Mouse (Mus musculus): ENCODE results near the gene Uba7. TPM values are rescaled to one million over a fixed set of nuclear protein-coding genes. Genes with fewer than 3 reads are reported as not detected.
A peak's percentile ranks its signal among the peaks of the same experiment; 100 is the strongest.

The Uba7 gene
- polyA plus RNA-seq, 1 experiment from 2014 or later, result 8.7 TPM

DNA sequence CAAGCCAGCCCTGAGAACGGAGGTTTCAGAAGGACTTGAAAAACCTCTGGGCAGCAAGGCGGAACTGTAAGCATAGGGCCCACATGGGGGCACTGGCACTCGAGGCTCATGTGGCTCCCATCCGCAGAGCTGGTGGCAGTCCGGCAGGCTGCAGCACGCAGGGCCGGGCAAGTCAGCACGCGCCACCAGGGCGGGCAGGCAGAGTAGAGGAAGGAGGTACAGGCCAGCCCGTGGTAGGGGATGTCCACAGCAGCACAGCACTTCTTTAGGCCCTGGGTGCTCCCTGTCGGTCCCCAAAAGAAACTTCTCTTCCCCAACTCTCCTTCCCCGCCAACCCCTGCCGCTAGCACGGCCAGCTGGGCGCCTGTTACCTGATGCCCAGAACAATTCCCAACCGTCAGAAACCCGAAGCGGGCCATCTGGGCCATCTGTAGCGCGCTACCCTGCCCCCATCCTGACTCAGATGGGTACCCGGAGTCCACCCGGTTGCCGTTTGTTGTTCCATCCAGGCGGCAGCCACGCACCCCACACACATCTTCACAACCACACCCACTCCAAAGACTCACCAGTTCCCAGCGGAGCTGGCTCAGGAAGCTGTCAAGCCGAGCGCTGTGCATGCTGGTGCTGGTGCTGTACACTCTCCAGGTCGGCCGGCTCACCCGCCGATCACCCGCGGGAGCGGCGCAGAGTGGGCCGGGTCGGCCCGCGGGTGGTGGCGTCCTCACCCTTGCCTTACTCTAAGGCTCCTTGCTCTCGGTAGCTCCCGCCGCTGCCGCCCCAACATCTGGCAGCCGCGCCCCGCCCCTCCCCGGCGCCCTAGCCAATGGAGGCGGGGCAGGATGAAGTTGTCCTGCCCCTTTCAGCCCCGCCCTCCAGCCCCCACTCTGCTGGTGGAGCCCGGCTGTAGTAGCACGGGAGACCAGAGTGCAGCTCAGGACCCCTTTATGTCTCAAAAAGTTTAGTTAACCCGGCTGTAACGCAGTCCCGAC, 10.1 kb downstream of the Uba7 start, which contains the start of gene Inka1:
TSS of gene Inka1 (minus strand) at position 749 of the 989 bp plus-strand sequence.
- peak within 1 kb of the TSS; percentile 91 for H3K4me2 ChIP-seq (replicated peaks)
- H3K9ac ChIP-seq, result peak within 1 kb of the TSS; percentile 68
- DNase-seq (ENCODE audit: low spot score) (peak; percentile 63), ATAC-seq (ENCODE audit: low FRiP score) (peak; percentile 74)
- H3K36me3 ChIP-seq (replicated peaks; ENCODE audit: control insufficient read depth, insufficient read depth), result no peaks in the 10 kb centered on the region
- H3K4me1 ChIP-seq (replicated peaks; ENCODE audit: control insufficient read depth, insufficient read depth, low read length), result peaks cover 15% of the 10 kb centered on the region; the same call in 1 of the 2 replicates
- under 1% methylated on average over 55 of the region's 58 CpGs for WGBS
- H3K27ac ChIP-seq, result peak within 1 kb of the TSS; percentile 62; the same call in 1 of the 2 replicates
- no peaks in the 10 kb centered on the region for H3K9me3 ChIP-seq (ENCODE audit: control insufficient read depth, low read length)
- H3K4me3 ChIP-seq (replicated peaks; ENCODE audit: low read length), result peak within 1 kb of the TSS; percentile 65
- H3K27me3 ChIP-seq (ENCODE audit: control insufficient read depth, insufficient read depth, low read length), result peaks cover 14% of the 10 kb centered on the region

DNA sequence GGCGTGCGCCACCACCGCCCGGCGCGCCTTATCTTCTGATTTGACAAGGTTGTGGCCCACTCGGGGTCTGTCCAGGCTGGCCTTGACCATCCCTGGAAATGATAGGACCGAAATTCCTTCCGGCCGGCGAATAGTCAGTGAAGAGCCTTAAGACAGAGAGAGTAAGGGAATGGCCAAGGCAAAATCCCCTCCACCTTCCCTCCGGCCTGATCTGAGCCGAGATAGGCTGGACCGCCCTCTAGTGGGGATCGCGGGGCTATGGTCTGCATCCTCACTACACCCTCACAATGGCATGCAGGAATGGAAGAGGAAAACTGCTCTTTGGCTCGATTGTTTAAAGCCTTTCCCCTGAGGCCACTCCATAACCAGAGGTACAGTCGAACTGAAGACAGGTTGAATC, 11.1 kb downstream of the Uba7 start:
- Histone ChIP-seq H3K4me2 (replicated peaks) (peak overlapping the region; percentile 91), H3K9me3 (ENCODE audit: control insufficient read depth, low read length) (no peaks in the 10 kb centered on the region), H3K4me3 (replicated peaks; ENCODE audit: low read length) (peak overlapping the region; percentile 65; the same call in 1 of the 2 replicates), H3K36me3 (replicated peaks; ENCODE audit: control insufficient read depth, insufficient read depth) (no peaks in the 10 kb centered on the region), H3K27ac (no peak overlapping the region), H3K27me3 (ENCODE audit: control insufficient read depth, insufficient read depth, low read length) (peaks cover 14% of the 10 kb centered on the region), H3K4me1 (replicated peaks; ENCODE audit: control insufficient read depth, insufficient read depth, low read length) (peaks cover 9% of the 10 kb centered on the region; the same call in 1 of the 2 replicates), H3K9ac (no peak overlapping the region)
- DNase-seq (ENCODE audit: low spot score) (peak; percentile 81), ATAC-seq (ENCODE audit: low FRiP score) (peak; percentile 67; the same call in 1 of the 2 replicates)
- 6% methylated on average over 18 of the region's 18 CpGs for WGBS

DNA sequence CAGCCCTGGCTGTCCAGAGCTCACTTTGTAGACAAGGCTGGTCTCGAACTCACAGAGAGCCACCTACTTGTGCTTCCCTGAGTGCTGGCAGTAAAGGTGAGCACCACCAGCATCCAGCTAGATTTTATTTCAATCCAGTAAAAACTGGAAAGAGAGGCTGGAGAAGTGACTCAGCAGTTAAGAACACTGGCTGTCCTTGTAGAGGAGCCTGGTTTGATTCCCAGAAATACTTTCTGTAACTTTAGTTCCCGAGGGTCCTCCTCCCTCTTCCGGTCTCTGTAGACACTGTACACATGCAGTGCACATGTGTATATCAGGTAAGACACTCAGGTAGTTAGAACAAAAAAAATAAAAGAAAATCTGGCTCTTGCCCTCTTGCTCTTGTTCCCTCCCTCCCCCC, 12.6 kb downstream of the Uba7 start:
- Histone ChIP-seq H3K27ac (no peak overlapping the region), H3K4me3 (replicated peaks; ENCODE audit: low read length) (no peak overlapping the region), H3K4me1 (replicated peaks; ENCODE audit: control insufficient read depth, insufficient read depth, low read length) (peaks cover 7% of the 10 kb centered on the region; the same call in 1 of the 2 replicates), H3K9me3 (ENCODE audit: control insufficient read depth, low read length) (no peaks in the 10 kb centered on the region), H3K27me3 (ENCODE audit: control insufficient read depth, insufficient read depth, low read length) (peaks cover 14% of the 10 kb centered on the region), H3K4me2 (replicated peaks) (no peak overlapping the region), H3K9ac (no peak overlapping the region), H3K36me3 (replicated peaks; ENCODE audit: control insufficient read depth, insufficient read depth) (no peaks in the 10 kb centered on the region)
- DNase-seq (ENCODE audit: low spot score), result no peak
- WGBS, result 86% methylated on average over 3 of the region's 3 CpGs
- ATAC-seq (ENCODE audit: low FRiP score), result no peak

DNA sequence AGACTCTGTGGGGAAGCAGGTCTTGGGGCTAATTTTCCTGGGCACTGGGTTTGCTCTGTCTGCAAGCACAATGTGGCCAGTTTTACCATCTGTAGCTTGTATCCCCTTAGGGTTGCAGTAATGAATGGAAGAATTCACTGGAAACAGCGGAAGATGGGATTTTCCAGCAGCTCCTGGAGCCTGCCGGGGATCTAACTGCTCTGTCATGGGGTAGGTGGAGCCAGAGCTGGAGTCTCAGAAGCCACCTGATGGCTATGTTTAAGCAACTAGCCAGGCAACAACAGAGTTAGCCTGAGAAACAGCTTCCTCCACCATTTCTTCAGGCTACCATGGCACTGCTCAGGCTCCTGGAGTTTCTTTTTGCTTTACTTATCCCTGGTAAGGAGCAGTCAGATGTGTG, 16.9 kb downstream of the Uba7 start, which contains the start of gene Cdhr4:
TSS of gene Cdhr4 (plus strand) at position 301 of the 400 bp plus-strand sequence.
- ATAC-seq (ENCODE audit: low FRiP score) (no peak), DNase-seq (ENCODE audit: low spot score) (no peak)
- H3K9me3 ChIP-seq (ENCODE audit: control insufficient read depth, low read length), result no peaks in the 10 kb centered on the region
- H3K4me2 ChIP-seq (replicated peaks), result no peak within 1 kb of the TSS
- no peaks in the 10 kb centered on the region for H3K27me3 ChIP-seq (ENCODE audit: control insufficient read depth, insufficient read depth, low read length)
- no peak within 1 kb of the TSS for H3K9ac ChIP-seq
- no peaks in the 10 kb centered on the region for H3K36me3 ChIP-seq (replicated peaks; ENCODE audit: control insufficient read depth, insufficient read depth)
- H3K4me3 ChIP-seq (replicated peaks; ENCODE audit: low read length), result no peak within 1 kb of the TSS
- no peaks in the 10 kb centered on the region for H3K4me1 ChIP-seq (replicated peaks; ENCODE audit: control insufficient read depth, insufficient read depth, low read length)
- WGBS, result 55% methylated on average over 2 of the region's 2 CpGs
- no peak within 1 kb of the TSS for H3K27ac ChIP-seq

DNA sequence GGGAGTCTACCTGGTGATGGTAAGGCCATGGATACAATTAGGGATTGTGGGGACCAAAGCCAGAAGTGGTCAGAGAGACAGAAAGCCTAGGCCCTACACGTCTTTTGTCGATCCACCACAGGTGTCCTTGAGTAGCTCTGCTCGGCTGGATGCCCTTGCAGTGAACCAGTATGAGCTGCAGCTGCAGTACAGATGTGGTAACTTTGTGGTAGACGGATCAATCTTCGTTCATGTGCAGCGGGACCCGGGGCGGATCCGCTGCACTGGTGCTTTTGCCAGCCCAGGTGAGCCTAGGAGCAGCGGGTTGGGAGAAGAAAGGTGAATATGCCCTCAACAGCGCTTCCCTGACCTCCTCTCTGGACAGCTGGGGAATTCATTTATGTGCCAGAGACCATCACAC, 17.7 kb downstream of the Uba7 start:
- Histone ChIP-seq H3K4me3 (replicated peaks; ENCODE audit: low read length) (no peak overlapping the region), H3K9ac (no peak overlapping the region), H3K4me2 (replicated peaks) (no peak overlapping the region), H3K4me1 (replicated peaks; ENCODE audit: control insufficient read depth, insufficient read depth, low read length) (no peaks in the 10 kb centered on the region), H3K9me3 (ENCODE audit: control insufficient read depth, low read length) (no peaks in the 10 kb centered on the region), H3K27me3 (ENCODE audit: control insufficient read depth, insufficient read depth, low read length) (no peaks in the 10 kb centered on the region), H3K27ac (no peak overlapping the region), H3K36me3 (replicated peaks; ENCODE audit: control insufficient read depth, insufficient read depth) (no peaks in the 10 kb centered on the region)
- no peak for ATAC-seq (ENCODE audit: low FRiP score)
- WGBS, result 82% methylated on average over 11 of the region's 11 CpGs
- no peak for DNase-seq (ENCODE audit: low spot score)

DNA sequence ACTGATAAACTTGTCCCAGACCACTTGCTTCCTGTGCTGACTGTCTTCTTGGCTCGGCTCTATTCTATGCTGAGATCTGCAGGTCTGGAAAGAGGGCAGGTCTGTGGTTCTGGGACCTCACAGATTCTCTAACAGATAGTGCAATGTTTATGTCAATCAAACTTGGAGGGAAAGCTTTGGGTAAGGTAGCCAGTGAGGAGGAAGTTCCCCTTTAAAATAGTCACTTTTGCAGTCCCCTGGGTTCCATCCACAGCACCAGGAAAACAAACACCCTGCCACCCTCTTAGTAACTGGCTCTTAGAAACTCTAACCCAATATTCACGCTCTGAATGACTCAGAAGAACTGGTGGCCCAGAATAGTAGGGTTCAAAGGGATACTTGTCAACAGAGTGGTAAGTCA, 19.2 kb downstream of the Uba7 start:
- DNase-seq (ENCODE audit: low spot score), result no peak
- no peaks in the 10 kb centered on the region for H3K4me1 ChIP-seq (replicated peaks; ENCODE audit: control insufficient read depth, insufficient read depth, low read length)
- no peak overlapping the region for H3K27ac ChIP-seq
- WGBS, result 67% methylated on average over 2 of the region's 2 CpGs
- no peaks in the 10 kb centered on the region for H3K9me3 ChIP-seq (ENCODE audit: control insufficient read depth, low read length)
- H3K36me3 ChIP-seq (replicated peaks; ENCODE audit: control insufficient read depth, insufficient read depth), result no peaks in the 10 kb centered on the region
- H3K27me3 ChIP-seq (ENCODE audit: control insufficient read depth, insufficient read depth, low read length), result no peaks in the 10 kb centered on the region
- H3K9ac ChIP-seq, result no peak overlapping the region
- no peak overlapping the region for H3K4me2 ChIP-seq (replicated peaks)
- no peak for ATAC-seq (ENCODE audit: low FRiP score)
- H3K4me3 ChIP-seq (replicated peaks; ENCODE audit: low read length), result no peak overlapping the region

DNA sequence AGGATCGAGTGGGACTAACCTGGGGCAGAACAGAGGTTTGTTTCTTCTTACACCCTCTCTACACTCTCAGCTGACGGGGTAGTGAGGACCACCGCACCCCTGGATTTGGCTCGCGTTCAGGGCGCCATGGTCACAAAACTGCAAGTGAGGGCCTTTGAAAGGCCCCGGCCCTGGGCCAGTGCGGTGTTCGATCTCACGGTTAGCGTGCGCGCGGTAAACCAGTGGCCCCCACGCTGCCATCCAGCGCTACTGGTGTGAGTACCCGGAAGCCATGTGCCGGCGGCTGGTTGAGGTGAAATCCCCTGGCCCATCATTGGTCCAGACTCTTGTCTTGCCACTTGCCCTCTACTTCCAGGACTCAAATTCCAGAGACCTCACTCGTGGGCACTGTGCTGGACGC, 20.2 kb downstream of the Uba7 start:
- no peaks in the 10 kb centered on the region for H3K4me1 ChIP-seq (replicated peaks; ENCODE audit: control insufficient read depth, insufficient read depth, low read length)
- H3K36me3 ChIP-seq (replicated peaks; ENCODE audit: control insufficient read depth, insufficient read depth), result no peaks in the 10 kb centered on the region
- no peak overlapping the region for H3K4me2 ChIP-seq (replicated peaks)
- DNase-seq (ENCODE audit: low spot score) (no peak), ATAC-seq (ENCODE audit: low FRiP score) (no peak)
- WGBS, result 93% methylated on average over 21 of the region's 21 CpGs
- H3K9ac ChIP-seq, result no peak overlapping the region
- no peak overlapping the region for H3K27ac ChIP-seq
- no peaks in the 10 kb centered on the region for H3K27me3 ChIP-seq (ENCODE audit: control insufficient read depth, insufficient read depth, low read length)
- H3K9me3 ChIP-seq (ENCODE audit: control insufficient read depth, low read length), result no peaks in the 10 kb centered on the region
- H3K4me3 ChIP-seq (replicated peaks; ENCODE audit: low read length), result no peak overlapping the region

DNA sequence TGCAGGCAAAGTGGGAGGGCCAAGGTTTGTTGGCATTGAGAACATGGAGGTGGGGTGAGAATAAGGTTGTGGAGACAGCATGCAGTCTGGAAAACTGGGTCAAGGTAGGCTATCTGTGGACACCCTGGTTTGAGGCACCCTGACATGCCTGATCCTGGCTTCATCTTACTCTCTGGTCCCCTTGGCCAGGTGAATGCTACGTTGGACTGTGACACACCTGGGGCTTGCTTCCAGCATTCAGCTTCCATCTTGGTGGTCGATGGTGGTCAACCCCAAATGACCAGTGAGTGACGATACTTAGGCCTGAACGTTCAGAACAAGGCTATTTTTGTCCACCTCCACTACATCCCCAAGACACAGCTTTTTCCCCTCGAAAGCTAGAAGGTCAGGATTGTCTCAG, 20.7 kb downstream of the Uba7 start, which contains the start of gene Gm20662:
TSS of gene Gm20662 (plus strand) at position 301 of the 400 bp plus-strand sequence.
- Histone ChIP-seq H3K4me1 (replicated peaks; ENCODE audit: control insufficient read depth, insufficient read depth, low read length) (no peaks in the 10 kb centered on the region), H3K27ac (no peak within 1 kb of the TSS), H3K36me3 (replicated peaks; ENCODE audit: control insufficient read depth, insufficient read depth) (no peaks in the 10 kb centered on the region), H3K4me3 (replicated peaks; ENCODE audit: low read length) (no peak within 1 kb of the TSS), H3K9ac (no peak within 1 kb of the TSS), H3K27me3 (ENCODE audit: control insufficient read depth, insufficient read depth, low read length) (no peaks in the 10 kb centered on the region), H3K4me2 (replicated peaks) (no peak within 1 kb of the TSS), H3K9me3 (ENCODE audit: control insufficient read depth, low read length) (no peaks in the 10 kb centered on the region)
- ATAC-seq (ENCODE audit: low FRiP score) (no peak), DNase-seq (ENCODE audit: low spot score) (no peak)
- WGBS, result 95% methylated on average over 5 of the region's 5 CpGs

DNA sequence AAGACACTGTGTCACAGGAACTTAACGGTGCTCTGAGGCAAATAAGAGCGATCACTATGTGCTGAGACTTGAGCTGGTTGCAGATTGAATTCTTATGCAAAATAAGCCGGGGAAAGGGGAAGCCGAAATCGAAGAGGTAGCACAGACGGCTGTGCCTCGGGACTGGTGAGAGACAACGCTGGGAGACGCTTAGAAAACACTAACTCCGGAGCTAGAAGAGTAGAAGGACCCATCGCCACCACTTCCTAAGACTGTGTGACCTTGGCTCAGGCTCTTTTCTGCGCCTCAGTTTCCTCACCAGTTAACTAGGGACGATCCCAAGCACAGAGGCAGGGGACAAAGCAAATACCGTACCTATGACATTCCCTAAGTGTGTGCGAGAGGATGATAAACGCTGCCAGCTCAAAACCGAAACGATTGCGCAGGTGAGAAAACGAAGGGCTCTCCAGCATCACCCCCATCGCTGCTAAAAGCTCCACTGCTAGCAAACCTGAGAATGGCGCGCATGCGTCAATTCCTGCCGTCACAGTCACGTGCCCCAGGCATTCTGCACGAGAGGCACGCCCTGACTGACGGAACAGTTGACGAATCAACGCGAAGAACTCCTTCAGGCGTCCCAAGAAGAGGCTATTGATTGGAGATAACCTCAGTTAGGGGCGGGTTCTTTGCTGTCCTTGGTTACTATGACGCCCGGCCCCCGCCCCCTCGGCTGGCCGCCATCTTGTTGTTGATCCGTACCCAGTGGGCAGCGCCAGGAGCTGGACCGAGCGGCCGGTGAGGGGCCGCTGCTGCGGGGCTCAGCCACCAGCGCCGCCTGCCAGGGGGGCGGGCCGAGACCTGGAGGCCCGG, 26.8 kb downstream of the Uba7 start, which contains the start of gene Ip6k1:
TSS of gene Ip6k1 (plus strand) at position 580 of the 849 bp plus-strand sequence.
- Histone ChIP-seq H3K4me1 (replicated peaks; ENCODE audit: control insufficient read depth, insufficient read depth, low read length) (peaks cover 18% of the 10 kb centered on the region), H3K4me2 (replicated peaks) (peak within 1 kb of the TSS; percentile 78), H3K36me3 (replicated peaks; ENCODE audit: control insufficient read depth, insufficient read depth) (no peaks in the 10 kb centered on the region), H3K9me3 (ENCODE audit: control insufficient read depth, low read length) (no peaks in the 10 kb centered on the region), H3K4me3 (replicated peaks; ENCODE audit: low read length) (peak within 1 kb of the TSS; percentile 97), H3K9ac (peak within 1 kb of the TSS; percentile 95), H3K27me3 (ENCODE audit: control insufficient read depth, insufficient read depth, low read length) (no peaks in the 10 kb centered on the region), H3K27ac (peak within 1 kb of the TSS; percentile 97)
- peak; percentile 99 for ATAC-seq (ENCODE audit: low FRiP score)
- DNase-seq (ENCODE audit: low spot score), result peak; percentile 100
- under 1% methylated on average over 51 of the region's 51 CpGs for WGBS
